ENCODE assay signal across 9 mouse cellular contexts in genomic region chr10:62058508-62059375, GRCm38 (mm10).
DNase-seq lines count a peak whose midpoint lies in the region; ATAC-seq lines count a peak whose summit lies in the region.
"Had no signal": no experiment of that assay in that cellular context is flagged by ENCODE, and none has a peak within 500 bp of the region (broad histone marks: within the 10 kb centered on the region; RNA-seq: fewer than 3 reads in every experiment).

No protein-coding gene starts in this region.

- H3K27ac ChIP-seq in limb, embryonic 10.5 days: peak overlapping the region; percentile 37; the same call in 1 of the 2 replicates

- 67% methylated on average over 13 of the region's 13 CpGs for WGBS in limb, embryonic 10.5 days

- H3K9me3 ChIP-seq in limb, embryonic 10.5 days (replicated peaks): no peaks in the 10 kb centered on the region

- DNase-seq in kidney, adult 11 months: peak; percentile 37
- DNase-seq in kidney, adult 18-20 months: no peak
- DNase-seq in forelimb bud, embryonic 11.5 days (ENCODE audit: low read depth, low spot score): peak; percentile 21
- DNase-seq in limb, embryonic 10.5 days (ENCODE audit: low spot score): peak; percentile 38
- DNase-seq in yolk sac, embryonic 10.5 days (ENCODE audit: low spot score): peak; percentile 29
- no peak for DNase-seq in ovary, postnatal 36 days (ENCODE audit: low spot score)
- DNase-seq: liver, postnatal 0 days had no signal

- peaks cover 33% of the 10 kb centered on the region for H3K4me1 ChIP-seq in limb, embryonic 10.5 days

- no peaks in the 10 kb centered on the region for H3K27me3 ChIP-seq in limb, embryonic 10.5 days (ENCODE audit: low read depth, poor library complexity, severe bottlenecking)

- H3K36me3 ChIP-seq in limb, embryonic 10.5 days: no peaks in the 10 kb centered on the region

- ATAC-seq in megakaryocyte progenitor cell, adult 5-6 weeks (replicated peaks; ENCODE audit: poor library complexity): no peak
- ATAC-seq: inflammation-experienced regulatory T-cells, adult 6 months; liver, postnatal 0 days had no signal

- no peak overlapping the region for H3K4me3 ChIP-seq in limb, embryonic 10.5 days

Comparison
In these comparisons a context has a peak if more than half of its experiments do, and no peak if none do; other contexts are left out.
1. DNase-seq: peak in kidney, adult 11 months (single experiment), forelimb bud, embryonic 11.5 days (single experiment), limb, embryonic 10.5 days (single experiment) and yolk sac, embryonic 10.5 days (single experiment); none in kidney, adult 18-20 months (single experiment) and ovary, postnatal 36 days (single experiment).